Mouse (Mus musculus): Measurements from ENCODE around the gene Nme1.
A peak's percentile ranks its signal among the peaks of the same experiment; 100 is the strongest.
"Not testable (repeated sequence)": the region's sequence is repeated elsewhere in the genome, so short reads cannot be mapped to it uniquely, and the experiment has no call there.

Gene Nme1

GRCm38 (mm10) chr11:93965391-93965790 lies 2.9 kb downstream of the Nme1 start:
- no peak for DNase-seq (ENCODE audit: low spot score)

DNA sequence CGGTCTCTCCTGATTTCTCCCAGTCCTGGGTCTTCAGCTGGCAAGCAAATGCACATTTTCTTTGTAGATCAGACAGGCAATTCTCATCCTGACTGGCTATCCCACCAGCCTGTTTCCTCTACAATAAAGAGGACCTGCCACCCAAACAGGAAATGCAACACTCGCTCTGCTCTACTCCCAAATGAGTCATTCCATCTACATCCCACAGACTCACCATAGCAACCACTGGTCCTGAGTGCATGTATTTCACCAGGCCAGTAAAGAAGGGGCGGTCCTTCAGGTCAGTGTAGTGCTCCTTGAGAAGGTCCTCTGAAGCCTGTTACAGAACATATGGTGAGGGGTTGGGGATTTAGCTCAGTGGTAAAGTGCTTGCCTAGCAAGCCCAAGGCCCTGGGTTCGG lies 5.3 kb downstream of the Nme1 start:
- DNase-seq (ENCODE audit: low spot score) = no peak

DNA sequence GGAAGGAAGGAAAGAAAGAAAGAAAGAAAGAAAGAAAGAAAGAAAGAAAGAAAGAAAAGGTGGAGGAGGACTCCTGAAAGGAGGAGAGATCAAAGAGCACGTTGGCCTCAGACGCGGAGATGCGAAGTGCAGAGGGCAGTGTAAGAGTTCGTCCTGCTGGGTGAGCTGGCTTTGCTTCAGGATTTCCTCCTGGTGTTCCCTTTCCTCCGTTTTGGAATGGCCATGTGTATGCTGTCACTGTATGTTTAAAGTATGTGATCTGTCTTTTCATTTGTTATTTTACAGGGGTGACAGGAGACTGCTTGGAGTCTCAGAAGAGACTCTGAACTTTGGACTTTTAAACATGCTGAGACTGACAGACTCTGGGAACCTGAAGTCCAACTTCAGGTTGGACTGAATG lies 6.8 kb downstream of the Nme1 start:
- no peak for DNase-seq (ENCODE audit: low spot score)

DNA sequence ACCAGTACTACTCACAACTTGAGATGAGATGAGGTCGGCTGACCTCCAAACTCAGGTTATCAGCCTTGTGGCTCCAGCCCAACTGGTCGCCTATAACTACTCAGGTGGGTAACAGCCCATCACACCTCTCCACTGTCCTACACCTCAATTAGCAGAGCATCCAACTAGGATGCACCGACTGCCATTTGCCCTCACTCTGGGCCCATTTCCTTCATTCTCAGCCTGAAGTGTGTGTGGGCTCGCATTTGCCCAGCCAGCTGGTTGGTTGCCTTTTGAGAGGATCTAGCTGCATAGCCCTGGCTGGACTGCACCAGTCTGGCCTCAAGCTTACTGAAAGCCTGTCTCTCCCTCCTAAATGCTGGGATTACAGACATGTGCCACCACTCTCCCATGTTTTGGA lies 10.6 kb downstream of the Nme1 start:
- DNase-seq (ENCODE audit: low spot score) = no peak

DNA sequence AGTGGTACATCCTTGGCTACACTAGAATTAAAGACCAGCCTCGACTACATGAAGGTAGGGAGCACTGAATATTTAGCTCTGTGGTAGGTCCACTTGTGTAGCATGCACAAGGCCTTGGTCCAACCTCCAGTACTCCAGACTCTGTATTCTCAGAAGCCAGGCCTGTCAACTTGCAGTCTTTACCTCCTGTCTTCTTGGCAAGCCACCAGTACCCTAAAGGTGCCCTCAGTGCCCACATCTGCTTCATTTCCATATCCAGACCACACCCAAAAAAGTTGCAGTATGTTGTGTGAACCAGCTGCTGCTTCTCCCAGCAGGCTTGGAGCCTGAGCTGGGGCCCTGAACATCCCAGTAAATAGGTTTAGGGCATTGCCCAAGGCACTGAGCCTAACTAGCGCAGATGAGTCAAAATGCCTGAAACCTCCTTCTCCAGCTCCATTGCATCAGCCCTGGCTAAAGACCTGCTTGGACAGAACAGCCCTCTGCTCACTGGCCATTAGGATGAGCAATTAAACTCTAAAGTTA lies 11.2 kb downstream of the Nme1 start:
- no peak for DNase-seq (ENCODE audit: low spot score)

GRCm38 (mm10) chr11:93956159-93956558 lies 12.2 kb downstream of the Nme1 start, which contains the start of gene Nme2:
Nme2 (minus strand) TSS chr11:93956259.
- DNase-seq (ENCODE audit: low spot score) = no peak

GRCm38 (mm10) chr11:93955256-93956150 lies 12.8 kb downstream of the Nme1 start:
- peak; percentile 96 for DNase-seq (ENCODE audit: low spot score)

DNA sequence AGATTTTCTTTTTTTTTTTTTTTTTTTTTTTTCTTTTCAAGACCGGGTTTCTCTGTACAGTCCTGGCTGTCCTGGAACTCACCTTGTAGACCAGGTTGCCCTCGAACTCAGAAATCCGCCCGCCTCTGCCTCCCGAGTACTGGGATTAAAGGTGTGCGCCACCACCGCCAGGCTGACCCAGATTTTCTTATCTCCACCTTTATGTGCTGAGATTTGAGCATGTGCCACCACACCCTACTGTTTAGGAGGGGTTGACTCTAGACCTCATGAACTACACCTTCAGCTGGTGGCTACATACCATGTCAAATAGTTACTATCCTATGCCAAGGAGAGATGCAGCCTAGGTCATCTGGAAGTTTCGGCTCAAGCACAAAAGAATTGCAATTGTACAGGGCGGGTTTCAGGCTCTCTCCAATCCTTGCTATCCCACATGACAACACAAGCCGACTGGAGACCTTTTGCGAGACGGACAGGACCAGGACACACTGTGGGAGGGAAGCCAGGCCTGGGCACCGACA lies 13.5 kb downstream of the Nme1 start:
- DNase-seq (ENCODE audit: low spot score) = no peak

DNA sequence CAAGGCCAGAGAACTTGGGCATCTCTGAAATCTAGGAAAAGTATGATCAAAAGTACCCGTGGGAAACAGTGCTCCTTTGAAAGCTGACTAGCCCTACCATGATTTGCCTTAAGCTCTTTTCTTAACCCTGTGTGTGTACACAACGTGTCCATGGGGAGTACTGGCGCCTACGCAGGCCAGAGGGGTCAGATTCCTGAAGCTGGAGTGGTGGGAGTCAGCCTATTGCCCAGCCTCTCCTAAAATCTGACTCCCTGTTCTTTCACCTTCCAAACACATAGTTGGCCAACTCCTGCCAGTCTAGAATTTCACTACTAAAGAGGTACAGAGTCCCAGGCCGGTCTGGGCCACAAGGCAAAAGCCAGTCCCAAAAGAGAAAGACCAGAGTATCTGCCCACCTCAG lies 15.9 kb downstream of the Nme1 start:
- no peak for DNase-seq (ENCODE audit: low spot score)

GRCm38 (mm10) chr11:93950045-93950444 lies 18.3 kb downstream of the Nme1 start:
- no peak for DNase-seq (ENCODE audit: low spot score)

DNA sequence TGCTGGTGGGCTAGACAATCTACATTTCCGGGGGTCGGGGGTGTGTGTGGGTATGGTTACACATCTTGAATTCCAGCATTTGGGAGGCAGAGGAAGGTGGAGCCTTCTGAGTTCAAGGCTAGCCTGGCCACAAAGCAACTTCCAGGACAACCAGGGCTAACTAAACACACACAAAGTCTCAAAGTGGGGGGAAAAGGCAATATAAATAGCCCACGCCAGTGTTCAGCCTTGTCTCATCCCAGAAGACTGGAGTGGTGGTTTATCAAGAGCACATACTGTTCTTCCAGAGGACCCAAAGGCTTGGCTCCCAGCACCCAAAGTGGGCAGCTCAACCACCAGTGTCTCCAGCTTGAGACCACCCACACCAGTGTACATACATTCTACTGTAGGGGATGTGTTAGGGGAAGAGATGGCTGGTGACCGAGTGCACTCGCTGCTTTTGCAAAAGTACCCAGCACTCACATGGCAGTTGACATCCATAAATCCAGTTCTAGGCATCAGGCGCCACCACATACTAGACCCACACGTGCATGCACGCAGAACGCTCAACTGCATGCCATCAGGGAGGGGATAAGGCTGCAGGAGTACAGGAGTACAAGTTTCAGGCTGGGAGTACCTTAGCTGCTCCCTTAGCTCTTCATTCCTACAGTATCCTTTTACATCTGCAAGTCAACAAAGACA lies 19.3 kb downstream of the Nme1 start:
- DNase-seq (ENCODE audit: low spot score) = no peak

DNA sequence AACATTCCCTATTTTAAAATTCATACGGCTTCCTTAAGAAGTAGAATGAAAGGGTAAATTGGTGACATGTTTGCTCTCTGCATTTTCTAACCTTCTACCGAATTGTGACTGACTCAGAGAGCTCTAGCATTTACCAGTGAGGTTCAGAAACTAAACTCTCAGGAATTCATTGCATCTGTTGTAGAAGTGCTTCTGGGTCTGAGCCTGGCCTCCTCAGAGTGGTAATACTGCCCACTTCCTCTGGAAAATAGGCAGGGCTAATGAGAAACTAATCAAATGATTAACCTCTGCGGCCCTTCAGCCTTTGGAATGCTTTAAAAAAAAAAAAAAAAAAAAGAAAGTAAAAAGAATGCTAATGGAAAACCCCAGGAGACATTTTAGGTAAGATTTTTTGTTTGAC lies 23.3 kb downstream of the Nme1 start:
- DNase-seq (ENCODE audit: low spot score) = no peak

DNA sequence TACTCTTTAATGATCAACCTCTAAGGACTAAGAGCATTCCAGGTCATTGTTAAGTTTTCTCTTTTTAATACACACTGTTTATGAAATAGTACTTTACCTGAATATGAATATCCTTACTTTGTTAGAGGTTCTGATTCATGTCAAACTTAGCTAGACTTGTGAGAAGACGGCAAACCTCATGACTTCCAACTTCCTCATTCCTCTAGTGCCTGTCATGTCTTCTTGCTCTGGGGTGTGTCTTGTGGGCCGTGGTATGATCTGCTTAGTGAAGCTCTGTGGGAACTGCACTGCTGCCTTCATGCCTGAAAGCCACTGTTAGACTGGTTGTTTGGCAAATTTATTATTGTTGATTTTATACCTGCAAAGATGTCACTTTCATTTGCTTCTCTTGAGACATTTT lies 27.4 kb downstream of the Nme1 start:
- no peak for DNase-seq (ENCODE audit: low spot score)

GRCm38 (mm10) chr11:93929106-93929505 lies 39.2 kb downstream of the Nme1 start:
- DNase-seq (ENCODE audit: low spot score) = no peak

- DNase-seq (ENCODE audit: low spot score) = not testable (repeated sequence)
Measured at GRCm38 (mm10) chr11:93915019-93915418, 53.3 kb downstream of the Nme1 start.

GRCm38 (mm10) chr11:93911603-93912002 lies 56.7 kb downstream of the Nme1 start:
- DNase-seq (ENCODE audit: low spot score) = no peak

- DNase-seq (ENCODE audit: low spot score) = no peak
Measured at GRCm38 (mm10) chr11:93908829-93909228, 59.5 kb downstream of the Nme1 start.

- DNase-seq (ENCODE audit: low spot score) = no peak
Measured at GRCm38 (mm10) chr11:93907839-93908238, 60.5 kb downstream of the Nme1 start.

Measured in urinary bladder, postnatal 14 days (tissue).